Mouse (Mus musculus) ovary, postnatal 10 days (tissue): Measurements from ENCODE around the gene Pld3.

Experiments used
- DNase-seq: peaks from one replicate; pipeline ENCODE4 v3.0.0; 2022; ENCODE audit warnings: low spot score

The Pld3 gene

DNA sequence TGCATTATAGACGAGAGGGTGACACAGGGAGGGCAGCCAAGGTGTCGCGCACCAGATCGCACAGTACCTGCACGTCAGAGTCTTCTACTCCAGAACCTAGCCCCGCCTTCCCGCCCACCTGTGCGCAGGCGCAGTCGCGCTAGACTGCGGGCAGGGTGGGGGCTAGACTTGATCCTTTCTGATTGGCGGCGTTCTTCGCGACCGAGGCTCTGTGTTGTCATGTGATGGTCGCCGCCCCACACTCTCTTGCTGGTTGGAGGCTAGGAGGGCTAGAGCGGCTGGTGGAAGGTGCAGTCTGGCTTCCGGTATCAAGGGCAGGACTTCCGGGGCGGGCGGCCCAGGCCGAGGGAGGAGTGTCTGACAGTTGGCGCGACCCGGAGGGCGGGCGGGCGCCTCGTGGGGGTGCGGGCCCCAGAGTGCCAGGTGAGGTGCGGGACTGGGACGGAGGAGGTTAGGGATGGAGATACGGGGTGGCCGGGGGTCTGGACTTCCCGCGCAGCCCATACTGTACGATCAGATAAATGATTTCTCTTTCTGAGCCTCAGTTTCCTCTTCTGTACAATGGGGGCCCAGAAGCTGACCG is at the start of gene Pld3, which contains the start of gene 2310022A10Rik:
Pld3 (minus strand) TSS at position 288 of the 583 bp plus-strand sequence.
2310022A10Rik (plus strand) TSS at position 303 of the 583 bp plus-strand sequence.
- peak; percentile 60 for DNase-seq

DNA sequence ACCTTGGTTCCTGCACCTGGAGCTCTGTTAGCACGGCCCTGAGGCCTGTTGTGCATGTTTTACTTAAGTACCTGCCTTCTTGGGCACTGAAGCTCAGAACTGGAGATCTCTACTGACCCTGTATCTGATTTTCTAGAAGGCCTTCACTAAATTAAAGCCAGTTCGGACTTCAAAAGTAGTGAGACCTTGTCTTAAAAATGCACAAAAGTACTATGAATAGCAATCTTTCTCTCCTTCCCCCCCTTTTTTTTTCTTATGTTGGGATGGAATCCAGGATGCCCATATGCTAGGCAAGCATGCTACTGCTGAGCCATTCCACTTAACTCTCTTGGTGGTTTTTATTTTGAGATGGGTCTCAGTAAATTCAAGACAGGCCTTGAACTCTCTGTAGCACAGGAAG is 49.1 kb upstream of the Pld3 start:
- no peak for DNase-seq

DNA sequence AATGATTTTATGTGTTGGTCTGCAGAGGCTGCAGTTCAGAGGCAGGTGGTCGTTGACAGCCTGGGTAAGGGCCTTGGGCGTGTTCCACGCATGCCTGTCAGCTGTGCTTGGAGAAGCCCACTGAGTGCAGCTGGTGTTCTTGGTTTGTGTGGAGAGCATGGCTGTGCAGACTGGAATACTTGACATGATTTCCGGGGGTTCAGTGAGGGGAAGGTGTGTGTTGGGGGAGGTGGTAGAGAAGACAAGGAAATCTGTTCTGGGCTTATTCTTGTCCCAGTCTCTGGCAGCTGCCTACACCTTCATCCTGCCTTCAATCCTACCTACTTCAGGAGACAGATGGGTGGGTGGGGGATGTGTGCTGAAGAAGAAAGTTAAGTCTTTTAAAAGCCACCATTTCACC is 48.6 kb upstream of the Pld3 start:
- no peak for DNase-seq

DNA sequence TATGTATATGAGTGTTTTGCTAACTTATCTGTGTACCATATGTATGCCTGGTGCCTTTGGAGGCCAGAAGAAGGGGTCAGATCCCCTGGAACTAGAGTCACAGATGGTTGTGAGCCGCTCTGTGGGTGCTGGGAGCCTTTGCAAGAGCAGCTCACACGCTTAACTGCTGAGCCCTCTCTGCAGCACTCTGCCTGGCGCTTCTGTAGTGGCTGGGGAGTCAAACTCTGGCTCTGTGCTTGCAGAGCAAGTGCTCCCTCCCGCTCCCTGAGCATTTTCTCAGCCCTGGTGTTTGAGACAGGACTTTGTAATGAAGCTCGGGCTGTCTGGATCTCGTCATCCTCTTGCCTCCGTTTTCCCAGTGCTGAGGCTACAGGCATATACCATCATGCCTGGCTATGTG is 45.0 kb upstream of the Pld3 start:
- DNase-seq, result no peak

DNA sequence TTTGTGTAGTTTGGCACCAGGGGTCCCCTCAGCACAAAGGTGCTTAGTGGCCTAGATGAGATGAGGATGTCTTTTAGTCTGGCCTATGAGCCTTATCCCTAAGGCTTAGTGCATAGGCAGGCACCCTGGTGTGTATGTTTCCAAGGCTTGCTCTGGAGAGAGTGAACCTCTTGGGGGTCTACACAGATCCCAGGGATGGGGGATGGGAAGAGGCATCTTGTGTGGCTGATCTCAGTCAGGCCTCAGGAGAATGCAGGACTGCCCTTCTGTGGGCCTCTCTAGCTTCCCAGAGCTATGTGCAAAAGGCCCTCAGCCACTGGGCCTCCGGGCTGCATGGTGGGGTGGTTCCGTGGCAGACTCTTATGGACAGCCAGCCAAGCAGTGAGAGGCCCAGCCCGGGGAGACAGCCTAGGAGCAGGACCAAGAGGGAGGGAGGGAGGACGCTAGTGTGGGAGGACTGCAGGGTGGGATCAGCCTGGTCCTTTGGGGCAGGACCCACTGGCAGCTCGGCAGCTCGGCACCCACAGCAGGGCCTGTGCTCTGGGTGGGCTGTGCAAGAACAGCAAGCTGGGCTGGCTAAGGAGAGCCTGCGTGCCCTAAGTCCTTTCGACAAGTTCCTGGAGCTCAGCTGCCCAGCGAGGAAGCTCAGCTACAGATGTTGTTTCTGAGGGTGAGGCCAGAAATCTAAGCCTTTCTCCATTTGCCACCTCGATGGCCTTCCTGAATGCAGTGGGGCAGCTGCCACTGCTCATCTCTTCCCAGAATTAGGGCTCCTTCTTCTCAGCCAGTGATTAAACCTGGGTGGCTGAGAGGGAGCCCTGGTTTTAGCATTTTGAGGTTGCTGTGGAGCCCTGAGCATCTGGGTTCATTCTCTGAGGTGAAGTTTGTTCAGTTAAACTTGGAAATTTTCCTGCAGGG is 43.8 kb upstream of the Pld3 start:
- DNase-seq, result peak; percentile 37

DNA sequence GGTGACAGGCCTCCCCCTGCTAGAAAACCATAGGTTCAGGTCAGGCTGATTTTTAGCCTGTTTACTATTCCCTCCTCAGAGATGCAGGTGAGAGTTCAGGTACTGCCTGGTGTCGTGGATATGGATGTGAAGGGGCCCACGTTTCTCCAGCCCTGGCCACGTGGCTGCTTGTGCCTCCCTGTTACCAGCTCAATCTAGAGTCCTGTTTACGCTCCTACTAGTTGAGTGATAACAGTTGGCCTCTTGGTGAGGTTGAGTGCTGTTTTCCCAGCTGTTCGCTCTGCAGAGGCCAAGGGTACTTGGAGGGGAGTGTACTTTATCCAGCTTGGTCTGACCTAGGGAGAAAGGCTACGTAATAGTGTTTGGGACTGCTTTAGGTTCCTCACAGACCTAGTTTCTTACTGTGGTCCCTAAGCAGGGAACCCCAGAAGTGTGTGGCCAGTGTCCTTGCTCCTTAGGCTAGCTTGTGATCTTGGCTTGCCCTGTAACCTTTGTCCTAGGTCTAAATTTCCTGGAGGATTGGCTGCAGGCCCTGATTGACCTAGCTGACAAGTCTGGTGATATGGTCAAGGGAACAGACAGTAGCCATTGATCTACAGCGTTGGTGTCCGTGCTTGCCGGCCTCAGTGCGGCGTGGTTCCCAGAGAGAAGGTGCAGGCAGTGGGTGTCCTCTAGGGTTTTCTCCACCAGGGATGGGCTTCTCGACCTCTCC is 40.1 kb upstream of the Pld3 start:
- DNase-seq, result no peak

DNA sequence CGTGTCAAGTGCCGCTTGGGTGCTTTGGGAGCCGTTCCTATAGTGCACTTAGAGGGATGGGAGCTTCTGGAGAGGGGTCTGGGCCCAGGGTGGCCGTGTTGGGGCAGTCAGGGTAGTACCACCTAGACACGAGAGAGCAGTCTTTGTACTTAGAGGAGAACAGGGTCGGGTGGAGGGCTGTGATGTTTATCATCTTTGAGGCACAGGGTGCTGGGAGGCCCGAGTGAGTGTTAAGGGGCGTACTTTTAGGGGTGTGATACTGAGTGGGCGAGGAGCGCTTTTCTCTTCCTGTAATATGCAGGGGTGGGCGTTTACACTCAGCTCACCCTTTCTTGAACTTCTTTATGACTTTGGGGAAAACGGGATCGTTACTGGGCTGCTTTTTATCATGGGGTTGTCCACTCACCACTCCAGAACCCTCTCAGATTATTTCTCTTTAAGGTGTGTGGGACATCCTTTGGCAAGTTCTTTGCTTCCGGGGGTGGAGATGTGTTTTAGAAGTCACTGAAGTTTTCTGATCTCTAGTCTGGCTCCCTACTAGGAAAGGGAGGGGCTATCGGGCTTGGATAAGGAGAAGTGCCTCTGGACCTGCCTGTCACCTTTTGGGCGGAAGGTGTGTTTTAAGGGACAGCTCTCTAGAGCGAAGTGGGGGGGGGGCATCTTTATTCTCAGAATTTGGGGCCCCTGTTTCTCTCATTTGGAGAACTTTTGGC is 39.4 kb upstream of the Pld3 start:
- no peak for DNase-seq

DNA sequence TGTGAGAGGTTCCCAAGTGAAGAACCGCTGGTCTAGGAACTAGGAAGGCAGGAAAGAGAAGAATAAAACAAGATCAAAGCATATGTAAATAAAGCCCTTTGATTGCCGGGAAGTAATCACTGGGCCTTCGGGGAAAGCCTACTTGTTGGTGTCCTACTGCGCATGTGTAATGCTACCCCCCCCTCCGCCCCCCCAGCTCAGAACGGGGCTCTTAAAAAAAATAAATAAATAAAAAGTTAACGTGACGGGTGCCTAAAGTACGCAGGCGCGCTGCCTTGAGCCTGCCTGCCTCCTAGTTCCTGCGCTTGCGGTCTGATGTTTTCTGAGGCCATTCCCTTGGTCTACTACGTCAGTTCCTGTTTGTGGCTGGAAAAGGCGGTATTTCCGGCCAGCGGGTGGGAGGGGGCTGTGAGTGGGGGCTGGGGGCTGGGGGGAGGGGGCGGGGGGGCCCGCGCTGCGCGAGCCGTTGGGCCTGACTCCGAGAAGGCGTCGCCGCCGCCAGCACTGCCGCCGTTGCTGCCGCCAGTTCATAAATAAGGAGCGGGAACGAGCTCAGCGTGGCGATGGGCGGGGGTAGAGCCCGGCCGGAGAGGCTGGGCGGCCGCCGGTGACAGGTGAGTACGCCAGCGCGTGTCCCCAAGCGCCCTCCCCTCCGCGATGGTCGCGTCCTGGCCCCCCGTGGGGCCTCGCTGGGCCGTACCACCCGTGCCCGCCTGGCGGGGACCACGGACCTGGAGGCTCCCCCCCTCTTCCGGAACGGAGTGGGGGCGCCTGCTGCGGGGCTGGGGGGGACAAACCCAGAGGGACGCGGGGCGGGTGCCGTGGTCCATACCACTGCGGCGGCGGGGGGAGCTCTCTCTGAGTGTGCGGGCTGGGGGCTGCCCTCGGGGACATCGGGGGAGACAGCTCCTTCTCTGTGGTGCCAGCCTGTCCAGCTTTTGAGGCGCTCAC is 38.5 kb upstream of the Pld3 start, which contains the start of gene Akt2:
Akt2 (plus strand) TSS at position 287 of the 951 bp plus-strand sequence.
- peak; percentile 69 for DNase-seq

DNA sequence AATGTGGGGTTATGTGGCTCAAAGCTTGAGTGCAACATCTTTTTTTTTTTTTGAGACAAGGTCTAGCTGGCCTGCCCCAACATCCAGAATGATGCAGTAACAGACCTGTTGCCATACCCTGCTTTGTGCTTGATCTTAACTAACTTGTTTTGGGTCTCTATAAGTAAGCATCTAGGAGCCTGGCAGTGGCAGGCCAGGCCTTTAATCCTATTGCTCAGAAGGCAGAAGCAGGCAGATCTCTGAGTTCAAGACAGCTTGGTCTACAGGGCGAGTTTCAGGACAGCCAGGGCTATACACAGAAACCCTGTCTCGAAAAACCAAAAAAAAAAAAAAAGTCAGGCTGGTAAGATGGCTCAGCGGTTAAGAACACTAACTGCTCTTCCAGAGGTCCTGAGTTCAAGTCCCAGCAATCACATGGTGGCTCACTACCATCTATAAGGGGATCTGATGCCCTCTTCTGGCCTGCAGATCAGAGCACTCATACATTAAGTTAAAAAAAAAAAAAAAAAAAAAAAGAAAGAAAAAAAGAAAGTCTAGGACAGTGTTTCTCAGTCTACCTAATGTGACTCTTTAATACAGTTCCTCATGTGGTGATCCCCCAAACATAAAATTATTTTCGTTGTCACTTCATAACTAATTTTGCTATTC is 37.7 kb upstream of the Pld3 start:
- no peak for DNase-seq

DNA sequence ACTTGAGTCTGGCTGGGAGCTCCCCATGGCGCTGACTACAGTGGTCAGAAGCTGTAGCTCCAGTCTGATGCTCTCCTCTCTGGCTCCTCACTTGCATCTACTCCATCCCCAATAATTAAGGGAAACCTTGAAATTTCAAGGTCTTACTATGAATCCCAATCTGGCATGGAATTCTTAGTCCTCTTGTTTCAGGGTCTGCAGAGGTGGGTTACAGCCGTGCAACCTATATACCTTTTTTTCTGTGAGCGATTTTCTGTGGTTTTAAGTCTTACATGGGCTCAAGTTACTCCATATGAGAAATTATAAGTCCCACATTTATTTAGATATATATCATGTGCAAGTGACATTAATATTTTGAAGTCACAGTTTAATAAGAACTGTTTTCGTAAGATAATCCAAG is 37.1 kb upstream of the Pld3 start:
- DNase-seq, result no peak

DNA sequence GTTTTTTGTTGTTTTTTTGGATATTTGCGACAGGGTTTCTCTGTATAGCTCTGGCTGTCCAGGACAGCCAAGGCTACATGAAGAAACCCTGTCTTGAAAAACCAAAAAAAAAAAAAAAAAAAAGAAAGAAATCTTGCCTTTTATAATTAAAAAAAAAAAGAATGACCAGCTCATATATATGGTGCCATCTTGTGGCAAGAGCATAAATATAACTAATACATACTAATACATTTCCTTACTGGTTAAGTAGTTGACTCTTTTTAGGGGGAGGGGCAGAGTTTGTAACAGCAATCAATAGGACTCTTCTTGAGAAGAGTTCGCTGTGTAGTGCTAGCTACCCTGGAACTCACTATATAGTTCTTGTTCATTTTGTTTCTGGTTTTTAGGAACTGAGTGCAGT is 34.7 kb upstream of the Pld3 start:
- DNase-seq, result no peak

DNA sequence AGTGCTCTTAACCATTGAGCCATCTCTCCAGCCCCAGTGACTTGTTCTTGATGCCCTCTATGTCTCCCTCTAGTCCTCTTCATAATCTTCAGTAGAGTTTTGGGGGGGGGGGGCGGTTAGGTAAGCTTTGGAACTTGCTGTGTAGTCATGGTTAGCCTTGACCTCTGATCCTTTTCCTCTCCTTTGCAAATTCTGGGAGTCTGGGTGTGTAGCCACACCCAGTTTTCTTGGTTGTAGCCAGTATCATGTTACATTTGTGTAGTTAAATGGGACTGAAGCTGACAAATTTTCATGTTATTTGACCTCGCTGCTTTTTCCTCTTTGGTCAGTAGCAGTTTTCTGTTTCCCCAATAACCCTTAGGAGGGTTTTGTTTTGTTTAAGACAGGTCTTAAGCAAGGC is 33.8 kb upstream of the Pld3 start:
- DNase-seq, result no peak

DNA sequence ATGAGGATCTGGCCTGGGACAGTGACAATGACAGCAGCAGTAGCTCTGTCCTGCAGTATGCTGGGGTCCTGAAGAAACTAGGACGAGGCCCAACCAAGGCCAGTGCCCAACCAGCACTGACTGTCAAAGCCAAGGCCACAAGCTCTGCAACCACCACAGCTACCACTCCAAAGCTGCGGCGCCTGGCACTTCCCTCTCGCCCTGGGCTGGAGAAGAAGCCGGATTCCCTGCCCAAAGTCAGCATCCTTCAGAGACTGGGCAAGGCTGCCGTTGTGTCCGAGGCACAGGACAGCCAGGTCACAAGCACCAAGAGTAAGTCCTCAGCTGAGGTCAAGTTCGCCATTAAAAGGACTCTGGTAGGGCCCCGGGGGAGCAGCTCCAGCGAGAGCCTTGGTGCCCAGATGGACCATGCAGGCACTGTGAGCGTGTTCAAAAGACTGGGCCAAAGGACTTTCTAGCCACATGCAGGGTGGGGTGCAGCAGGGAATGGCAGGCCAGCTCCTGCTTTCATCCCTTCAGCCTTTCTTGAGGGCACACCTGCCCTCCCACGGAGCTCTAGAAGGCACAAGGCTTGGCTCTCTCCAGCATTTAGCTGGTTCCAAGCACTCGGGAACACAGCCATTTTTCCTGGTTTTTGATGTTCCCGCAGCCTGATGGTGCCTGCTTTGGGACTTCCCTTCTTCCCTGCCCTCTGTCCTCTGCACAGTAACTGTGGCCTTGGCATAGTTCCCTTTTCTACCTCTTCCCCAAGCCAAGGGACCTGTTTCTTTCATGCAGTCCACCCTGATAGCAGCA is 27.6 kb upstream of the Pld3 start:
- no peak for DNase-seq

DNA sequence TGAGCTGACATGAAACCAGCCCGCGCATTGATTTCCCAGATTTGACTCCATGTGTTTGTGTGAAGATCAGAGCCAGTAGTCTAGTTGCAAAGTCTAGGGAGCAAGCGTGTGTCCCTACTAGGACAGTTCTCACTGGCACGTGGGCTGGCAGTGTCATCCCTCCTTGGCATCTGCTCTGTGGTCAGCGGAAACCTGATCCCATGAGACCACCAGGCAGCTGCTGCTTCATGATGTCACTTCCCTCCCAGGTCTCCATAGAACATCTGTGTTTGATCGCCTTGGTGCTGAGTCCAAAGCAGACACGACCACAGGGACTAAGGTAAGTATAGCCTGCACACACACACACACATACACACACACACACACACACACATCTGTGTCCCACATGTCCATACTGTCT is 25.4 kb upstream of the Pld3 start:
- DNase-seq, result no peak

DNA sequence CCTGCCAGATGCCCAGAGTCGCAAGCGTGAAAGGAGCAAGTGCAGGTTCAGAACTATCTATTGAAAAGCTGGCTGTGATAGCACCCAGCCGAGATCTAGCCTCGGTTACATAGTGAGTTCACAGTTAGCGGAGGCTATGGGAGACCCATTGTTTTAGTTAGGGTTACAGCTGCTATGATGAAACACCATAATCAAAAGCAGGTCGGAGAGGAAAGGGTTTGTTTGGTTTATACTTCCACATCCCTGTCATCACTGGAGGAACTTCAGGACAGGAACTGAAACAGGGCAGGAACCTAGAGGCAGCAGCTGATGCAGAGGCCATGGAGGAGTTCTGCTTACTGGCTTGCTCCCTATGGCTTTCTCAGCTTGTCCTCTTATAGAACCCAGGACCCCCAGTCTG is 24.6 kb upstream of the Pld3 start:
- no peak for DNase-seq

DNA sequence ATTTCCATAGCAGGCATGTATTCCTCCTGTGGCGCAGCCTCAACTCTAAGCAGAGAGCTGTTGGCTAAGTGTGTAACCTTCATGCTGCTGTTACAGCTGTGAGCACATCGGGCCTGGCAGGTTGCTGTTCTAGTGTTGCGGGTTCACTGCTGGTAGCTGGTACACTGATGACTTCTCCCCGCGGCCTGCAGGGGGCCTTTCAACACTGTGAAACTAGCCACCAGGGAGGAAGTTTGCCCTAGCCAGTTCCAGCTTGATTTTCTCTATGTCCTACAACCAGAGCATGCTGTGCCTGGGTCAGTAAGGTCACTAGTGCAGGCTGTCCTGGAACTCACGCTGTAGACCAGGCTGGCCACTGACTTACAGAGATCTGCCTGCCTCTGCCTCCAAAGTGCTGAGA is 23.9 kb upstream of the Pld3 start:
- DNase-seq, result no peak

DNA sequence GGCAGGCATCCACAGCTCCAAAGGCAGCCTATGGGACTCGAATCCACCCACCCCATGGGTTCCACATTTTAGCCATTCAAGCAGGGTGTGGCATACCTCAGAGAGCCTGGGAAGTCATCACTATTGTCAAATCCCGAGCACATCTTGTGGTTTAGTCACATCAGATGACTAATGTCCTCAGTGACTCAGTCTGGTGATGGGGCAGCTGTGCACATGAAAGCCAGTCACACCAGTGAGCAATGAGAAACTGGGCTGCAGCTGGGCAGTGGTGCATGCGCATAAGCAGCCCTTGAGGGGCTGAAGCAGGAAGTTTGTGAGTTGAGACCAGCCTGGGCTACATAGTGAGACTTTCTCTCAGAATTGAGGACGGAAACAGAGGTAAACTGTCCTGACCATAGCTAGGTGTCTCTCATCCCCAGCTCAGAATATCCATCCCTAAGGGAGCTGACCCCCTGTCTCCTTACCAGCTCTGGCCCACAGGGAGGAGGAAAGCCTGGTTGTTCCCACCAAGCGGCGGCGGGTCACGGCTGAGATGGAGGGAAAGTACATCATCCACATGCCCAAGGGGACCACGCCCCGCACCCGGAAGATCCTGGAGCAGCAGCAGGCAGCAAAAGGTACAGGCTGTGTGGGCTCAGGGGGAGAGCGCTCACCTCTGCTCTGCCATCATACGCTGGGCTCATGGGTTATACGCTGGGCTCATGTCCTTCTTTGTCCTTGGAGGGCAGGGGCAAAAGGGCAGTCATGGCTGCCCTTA is 21.3 kb upstream of the Pld3 start:
- no peak for DNase-seq

DNA sequence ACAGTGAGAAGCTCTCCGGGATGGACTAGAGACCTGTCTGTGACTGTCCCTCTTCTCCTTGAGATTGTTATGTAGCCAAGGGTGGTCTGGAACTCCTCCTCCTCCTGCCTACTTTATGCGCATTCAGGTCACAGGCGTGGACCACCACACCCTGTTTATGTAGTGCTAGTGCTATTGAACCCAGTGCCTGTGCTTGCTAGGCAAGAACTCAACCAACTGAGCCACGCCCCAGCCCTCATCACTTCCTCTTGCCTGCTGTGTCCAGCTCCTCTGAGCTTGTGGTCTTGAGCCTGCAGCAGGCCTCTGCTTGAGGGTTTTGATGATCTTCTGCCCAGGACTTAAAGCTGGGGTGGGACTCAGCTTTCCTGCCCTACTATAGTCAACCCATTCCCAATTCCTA is 19.1 kb upstream of the Pld3 start:
- no peak for DNase-seq
